In the genomic region with DNA sequence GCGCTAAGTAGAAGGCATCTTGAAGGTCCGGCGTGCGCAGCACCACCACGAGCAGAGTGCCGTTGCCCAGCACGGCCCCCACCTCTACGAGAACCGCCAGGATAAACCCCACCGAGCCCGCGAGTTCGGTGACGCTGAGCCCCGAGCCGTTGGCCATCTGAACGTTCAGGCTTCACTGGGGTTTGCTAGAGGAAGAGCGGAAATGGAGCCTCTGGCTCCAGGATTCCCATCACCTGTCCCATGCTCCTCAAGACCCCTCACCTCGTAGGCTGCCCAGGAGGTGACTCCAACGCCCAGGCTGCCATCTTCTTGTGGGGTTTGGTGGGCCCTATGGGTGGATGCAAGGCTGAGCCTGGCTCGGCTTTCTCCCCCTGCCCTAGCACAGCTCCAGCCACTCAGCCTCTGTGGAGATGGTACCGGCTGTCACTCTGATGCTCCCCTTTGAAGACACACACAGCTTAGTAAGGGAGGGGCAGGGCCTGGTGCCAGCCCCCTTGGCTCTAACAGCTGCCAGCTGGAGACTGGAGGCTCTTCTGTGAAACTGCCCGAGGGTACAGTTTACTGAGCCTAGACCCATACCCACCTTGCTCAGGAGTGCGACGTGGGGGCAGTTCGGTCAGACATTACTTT, we compare ENCODE assay signal across 8 mouse cellular contexts. TPM values are rescaled to one million over a fixed set of nuclear protein-coding genes. Genes with fewer than 3 reads are reported as not detected.
DNase-seq lines count a peak whose midpoint lies in the region; ATAC-seq lines count a peak whose summit lies in the region.

Gene Gpr62 (minus strand): TSS at position 368 of the 630 bp plus-strand sequence.

- WGBS in hindbrain, embryonic 10.5 days: 31% methylated on average over 26 of the region's 26 CpGs
- WGBS in liver, embryonic 11.5 days: 40% methylated on average over 26 of the region's 26 CpGs

- no peak for DNase-seq in frontal cortex, postnatal 14 days (ENCODE audit: low spot score in 2 of 2)
- peak; percentile 75 for DNase-seq in right cerebral cortex, adult 18-20 months
- no peak for DNase-seq in right cerebral cortex, postnatal 36 days (ENCODE audit: low spot score in 2 of 2)
- no peak for DNase-seq in hindbrain, embryonic 10.5 days (ENCODE audit: low spot score)
- DNase-seq in liver, embryonic 11.5 days (ENCODE audit: low spot score): no peak
- DNase-seq in frontal cortex, postnatal 25 days (ENCODE audit: low spot score in 2 of 2): no peak

- peak within 1 kb of the TSS; percentile 52 for H3K9ac ChIP-seq in liver, embryonic 11.5 days (ENCODE audit: low read depth, low read length)

- peak within 1 kb of the TSS; percentile 87 for H3K27ac ChIP-seq in hindbrain, embryonic 10.5 days
- H3K27ac ChIP-seq in liver, embryonic 11.5 days (ENCODE audit: low read depth, low read length): no peak within 1 kb of the TSS

- H3K9me3 ChIP-seq in hindbrain, embryonic 10.5 days: no peaks in the 10 kb centered on the region
- no peaks in the 10 kb centered on the region for H3K9me3 ChIP-seq in liver, embryonic 11.5 days (ENCODE audit: control insufficient read depth, low read length)

- H3K4me3 ChIP-seq in hindbrain, embryonic 10.5 days: peak within 1 kb of the TSS; percentile 61
- H3K4me3 ChIP-seq in liver, embryonic 11.5 days (ENCODE audit: low read depth, low read length): peak within 1 kb of the TSS; percentile 52

- H3K4me1 ChIP-seq in hindbrain, embryonic 10.5 days (replicated peaks): peaks cover 60% of the 10 kb centered on the region
- peaks cover 7% of the 10 kb centered on the region for H3K4me1 ChIP-seq in liver, embryonic 11.5 days (replicated peaks; ENCODE audit: control insufficient read depth, insufficient read depth, low read length)

- H3K36me3 ChIP-seq in hindbrain, embryonic 10.5 days: peaks cover 57% of the 10 kb centered on the region
- H3K36me3 ChIP-seq in liver, embryonic 11.5 days (ENCODE audit: control insufficient read depth, insufficient read depth, low read length): peaks cover 13% of the 10 kb centered on the region; the same call in 1 of the 2 replicates

- peaks cover 42% of the 10 kb centered on the region for H3K27me3 ChIP-seq in hindbrain, embryonic 10.5 days (ENCODE audit: insufficient read depth, poor library complexity, severe bottlenecking)
- H3K27me3 ChIP-seq in liver, embryonic 11.5 days (replicated peaks; ENCODE audit: control insufficient read depth, insufficient read depth, low read length): peaks cover 29% of the 10 kb centered on the region

- H3K4me2 ChIP-seq in liver, embryonic 11.5 days: peak within 1 kb of the TSS; percentile 81

- peak; percentile 43; the same call in 1 of the 2 replicates for ATAC-seq in frontal cortex, adult (ENCODE audit: low TSS enrichment)
- ATAC-seq in liver, embryonic 11.5 days (replicated peaks; ENCODE audit: low FRiP score): no peak
- ATAC-seq in CD4-positive, CD25-positive, alpha-beta regulatory T cell, adult 4 months: no peak

RNA-seq across cellular contexts. Expression of gene Gpr62, which starts in this region (rescaled TPM):
- polyA plus RNA-seq in hindbrain, embryonic 10.5 days (2016; fragmentation: Nextera tagmentation; extraction: Ambion mirVana): 0.10 and 0.17 TPM in 2 replicates
- 0.11 TPM in 1 of 2 replicates, not detected in the other for polyA plus RNA-seq in liver, embryonic 11.5 days (2014; fragmentation: Nextera tagmentation; extraction: Ambion mirVana)
- not detected for polyA plus RNA-seq in CD4-positive, CD25-positive, alpha-beta regulatory T cell, adult 4 months (2017; shearing (Covaris generic))
